Mouse (Mus musculus): ENCODE data around the gene Atp2a3.

The Atp2a3 gene

DNA sequence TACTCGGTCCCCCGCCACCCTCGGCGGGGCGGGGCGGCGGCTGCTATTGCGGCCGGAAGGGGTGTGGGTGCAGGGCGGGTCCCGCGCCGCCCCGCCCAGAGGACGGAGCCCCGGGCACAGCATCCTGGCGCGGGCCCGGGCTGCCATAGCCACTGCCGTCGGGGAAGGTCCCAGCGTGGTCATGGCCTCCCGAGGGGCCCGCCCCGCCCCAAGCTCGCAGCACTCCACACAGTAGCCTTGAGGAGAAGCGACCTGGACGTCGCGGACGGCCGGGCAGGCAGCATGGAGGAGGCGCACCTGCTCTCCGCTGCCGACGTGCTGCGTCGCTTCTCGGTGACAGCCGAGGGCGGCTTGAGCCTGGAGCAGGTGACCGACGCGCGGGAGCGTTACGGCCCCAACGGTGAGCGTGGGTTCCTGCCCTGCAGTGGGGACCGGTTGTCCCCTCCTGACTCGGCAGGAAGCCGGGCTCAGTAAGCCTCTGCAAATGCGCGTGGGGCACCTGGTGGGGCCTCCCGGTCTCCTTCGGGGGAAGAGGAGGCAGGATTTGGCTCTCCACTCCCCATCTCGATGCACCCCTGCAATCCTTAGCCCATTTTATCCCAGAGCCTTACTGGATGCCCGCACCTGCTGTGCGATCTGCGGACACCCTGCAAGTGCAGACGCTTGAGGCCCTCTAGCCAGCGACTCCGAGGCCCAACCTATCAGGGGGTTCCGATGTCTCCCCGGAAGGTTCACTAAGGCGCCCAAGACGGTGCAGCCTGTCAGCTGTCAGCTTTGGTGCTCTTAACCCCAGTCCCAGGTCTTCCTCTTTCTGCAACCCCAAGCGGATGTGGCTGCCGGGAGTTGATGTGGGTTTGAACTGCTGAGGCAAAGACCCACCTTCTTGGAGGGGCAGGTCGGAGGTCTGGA, at the start of gene Atp2a3:
Gene Atp2a3, plus strand, starts transcription at position 98 of the 909 bp plus-strand sequence.
- DNase-seq (ENCODE audit: low read depth, low spot score) = no peak

DNA sequence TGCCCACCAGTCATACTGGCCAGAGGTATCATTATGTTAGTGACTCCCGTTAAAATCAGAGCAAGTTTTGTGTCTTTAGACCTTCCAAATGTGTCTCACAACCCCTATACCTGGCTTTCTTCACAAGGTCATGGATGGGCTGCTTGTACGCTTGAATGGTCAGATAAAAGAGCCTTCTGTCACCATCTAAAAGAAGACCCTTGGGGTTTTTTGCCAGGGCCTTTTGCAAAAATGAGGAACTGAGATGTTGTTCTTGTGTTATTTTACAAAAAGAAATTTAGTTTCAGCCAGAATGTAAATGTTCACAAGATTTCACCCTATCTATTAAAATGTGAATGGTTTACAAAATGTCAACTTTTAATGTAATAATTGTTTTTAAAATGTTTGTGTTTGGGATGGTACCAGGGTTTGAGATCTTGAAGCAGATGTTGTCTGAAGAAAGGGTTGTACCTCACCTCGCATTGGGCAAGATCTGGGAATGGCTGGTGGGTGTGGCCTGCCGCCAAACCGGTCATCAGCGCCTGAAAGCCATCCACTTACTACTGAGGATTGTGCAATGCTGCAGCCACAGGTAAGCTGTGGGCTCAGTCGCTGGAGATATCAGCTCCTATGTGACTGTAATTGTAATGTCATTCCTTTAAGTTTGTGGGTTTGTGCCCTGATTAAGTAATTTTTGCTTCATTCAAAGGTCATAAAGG, 43.5 kb upstream of the Atp2a3 start:
- no peak for DNase-seq (ENCODE audit: low read depth, low spot score)

DNA sequence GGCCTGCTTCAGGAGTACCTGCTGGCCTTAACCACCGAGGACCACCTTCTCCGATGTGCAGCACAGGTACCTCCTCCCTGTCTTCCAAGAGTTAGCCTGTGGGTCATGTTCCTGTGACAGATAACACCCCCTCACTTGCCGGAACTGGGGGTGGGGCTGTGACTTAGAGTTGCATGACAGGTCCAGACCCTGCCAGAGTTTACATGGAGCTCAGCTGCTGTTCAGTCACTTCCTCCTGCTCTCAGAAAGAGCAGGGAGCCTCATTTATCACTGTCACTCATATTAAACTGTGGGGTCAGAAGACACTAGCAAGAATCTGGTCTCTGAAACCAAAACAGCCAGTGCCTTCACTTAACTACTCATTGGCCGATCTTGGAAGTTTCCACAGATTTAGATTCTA, 37.9 kb upstream of the Atp2a3 start:
- DNase-seq (ENCODE audit: low read depth, low spot score) = no peak

DNA sequence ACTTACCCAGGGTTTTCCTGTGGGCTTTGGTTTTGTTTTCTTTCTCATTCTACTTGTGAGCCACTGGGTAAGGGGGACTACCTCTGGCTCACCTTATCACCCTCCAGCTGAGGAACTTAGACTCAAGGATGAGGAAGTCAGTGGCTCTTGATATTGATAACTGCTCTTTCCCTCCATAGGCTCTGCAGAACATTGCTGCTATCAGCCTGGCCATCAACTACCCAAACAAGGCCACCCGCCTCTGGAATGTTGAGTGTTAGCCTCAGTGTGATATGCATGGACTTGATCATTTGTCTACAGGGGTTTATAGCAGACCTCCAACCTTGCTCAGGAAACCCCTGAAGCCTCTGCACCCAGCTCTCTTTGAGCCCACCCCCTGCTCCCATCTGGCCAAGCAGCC, 36.5 kb upstream of the Atp2a3 start:
- DNase-seq (ENCODE audit: low read depth, low spot score) = no peak

DNA sequence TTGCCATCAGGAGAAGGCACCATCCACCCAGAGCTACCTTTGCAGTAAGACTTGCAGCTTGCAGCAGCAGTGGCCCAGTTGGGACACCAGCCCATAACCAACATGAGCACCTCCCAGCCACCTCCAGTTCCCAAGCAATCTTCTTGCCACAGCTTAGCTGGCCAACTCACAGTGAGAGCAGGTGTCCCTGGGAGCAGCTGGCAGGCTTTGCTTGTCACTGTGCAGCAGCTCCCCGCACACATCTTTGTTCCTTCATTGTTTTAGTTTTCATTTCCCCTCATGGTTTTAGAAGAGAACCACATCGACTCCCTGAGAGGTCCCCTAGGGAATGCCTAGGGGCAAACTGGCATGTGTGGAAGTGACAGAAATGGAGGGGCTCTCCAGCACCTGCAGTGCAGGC, 35.9 kb upstream of the Atp2a3 start:
- no peak for DNase-seq (ENCODE audit: low read depth, low spot score)

DNA sequence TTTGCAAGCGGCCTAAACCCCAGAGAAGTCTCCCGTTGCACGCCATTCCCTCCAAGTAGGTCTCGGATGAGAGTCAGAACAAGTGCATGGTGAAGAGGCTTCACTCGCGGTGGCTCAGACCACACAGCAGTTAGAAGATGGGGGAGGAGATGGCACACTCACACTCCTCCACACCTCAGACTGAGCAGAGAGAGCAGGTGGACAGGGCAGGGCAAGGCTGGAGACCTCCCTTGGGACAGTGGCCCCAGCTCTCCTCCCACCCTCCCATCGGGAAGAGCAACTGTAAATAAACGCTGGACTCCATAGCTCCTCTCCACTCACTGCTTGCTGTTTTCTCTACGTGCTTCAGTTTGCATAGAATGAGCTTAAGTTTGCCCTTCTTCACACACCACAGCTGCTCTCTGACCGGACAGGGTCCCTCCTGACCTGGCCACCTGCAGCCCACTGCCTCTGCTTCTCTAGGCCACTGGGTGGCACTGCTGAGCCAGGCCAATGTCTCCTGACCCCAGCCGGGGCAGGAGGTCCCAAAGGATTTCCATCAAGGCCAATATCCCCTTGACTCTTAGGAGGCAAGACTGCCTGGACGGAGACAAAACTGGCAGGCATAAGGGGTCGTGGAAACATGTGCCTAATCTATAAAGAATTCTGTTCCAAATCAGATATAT, 34.6 kb upstream of the Atp2a3 start:
- no peak for DNase-seq (ENCODE audit: low read depth, low spot score)

DNA sequence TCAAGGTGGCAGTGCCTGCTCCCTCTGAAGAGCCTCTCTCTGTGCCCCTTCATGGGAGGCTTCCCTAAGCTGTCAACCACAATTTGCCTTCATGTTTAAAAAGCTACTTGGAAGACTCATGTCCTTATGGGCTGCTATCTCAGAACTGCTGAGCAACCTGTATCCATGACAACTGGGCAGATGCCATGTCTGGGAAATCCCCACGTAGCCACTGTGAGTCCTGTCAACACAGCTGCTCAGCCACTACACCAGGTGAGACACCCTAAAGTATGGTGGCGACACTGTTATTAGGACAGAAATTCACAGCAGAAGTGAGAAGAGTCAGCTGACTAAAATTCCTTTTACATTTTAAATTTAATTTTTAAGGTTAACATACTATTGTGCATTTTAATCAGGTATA, 32.5 kb upstream of the Atp2a3 start:
- no peak for DNase-seq (ENCODE audit: low read depth, low spot score)

DNA sequence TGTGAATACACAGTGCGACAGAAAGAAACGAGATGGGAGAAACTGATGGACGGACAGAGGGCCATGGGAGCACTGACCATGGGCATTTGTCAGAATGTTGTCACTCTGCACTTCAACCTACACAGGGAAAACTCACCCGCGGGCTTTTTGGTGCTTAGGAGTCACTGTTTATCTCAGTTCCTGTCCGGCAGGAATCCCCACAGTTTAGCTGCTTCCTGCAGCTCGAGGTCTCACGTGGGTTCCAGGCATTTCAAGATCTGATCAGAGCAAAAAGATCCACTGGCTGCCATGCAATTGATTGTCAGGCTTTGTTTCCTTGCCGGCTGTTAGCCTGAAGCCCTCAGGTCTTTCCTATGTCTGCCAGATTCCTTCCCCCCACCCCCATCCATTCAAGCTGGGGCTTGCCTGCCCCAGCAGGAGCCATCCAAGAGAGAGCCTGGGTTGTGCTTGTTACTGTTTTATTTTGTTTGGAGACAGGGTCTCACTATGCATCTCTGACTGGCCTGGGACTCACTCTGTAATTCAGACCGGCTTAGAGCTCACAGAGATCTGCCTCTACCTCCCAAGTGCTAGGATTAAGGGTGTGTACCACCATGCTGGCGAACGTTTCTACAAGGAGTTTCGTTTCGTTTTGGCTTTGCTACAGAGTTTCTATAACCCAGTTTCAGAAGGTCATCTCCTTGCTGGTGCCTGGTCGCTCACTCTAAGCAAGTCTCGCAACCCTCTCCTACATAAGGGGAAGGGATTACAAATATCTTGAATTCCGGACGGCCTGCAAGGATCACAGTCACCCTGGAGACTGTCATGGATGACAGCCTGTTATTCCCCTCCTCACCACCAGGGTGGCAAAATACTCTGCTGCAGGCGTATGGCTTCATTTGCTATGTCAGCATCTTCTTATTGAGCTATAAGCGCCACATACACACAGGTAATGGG, 20.5 kb upstream of the Atp2a3 start:
- peak; percentile 63 for DNase-seq (ENCODE audit: low read depth, low spot score)

DNA sequence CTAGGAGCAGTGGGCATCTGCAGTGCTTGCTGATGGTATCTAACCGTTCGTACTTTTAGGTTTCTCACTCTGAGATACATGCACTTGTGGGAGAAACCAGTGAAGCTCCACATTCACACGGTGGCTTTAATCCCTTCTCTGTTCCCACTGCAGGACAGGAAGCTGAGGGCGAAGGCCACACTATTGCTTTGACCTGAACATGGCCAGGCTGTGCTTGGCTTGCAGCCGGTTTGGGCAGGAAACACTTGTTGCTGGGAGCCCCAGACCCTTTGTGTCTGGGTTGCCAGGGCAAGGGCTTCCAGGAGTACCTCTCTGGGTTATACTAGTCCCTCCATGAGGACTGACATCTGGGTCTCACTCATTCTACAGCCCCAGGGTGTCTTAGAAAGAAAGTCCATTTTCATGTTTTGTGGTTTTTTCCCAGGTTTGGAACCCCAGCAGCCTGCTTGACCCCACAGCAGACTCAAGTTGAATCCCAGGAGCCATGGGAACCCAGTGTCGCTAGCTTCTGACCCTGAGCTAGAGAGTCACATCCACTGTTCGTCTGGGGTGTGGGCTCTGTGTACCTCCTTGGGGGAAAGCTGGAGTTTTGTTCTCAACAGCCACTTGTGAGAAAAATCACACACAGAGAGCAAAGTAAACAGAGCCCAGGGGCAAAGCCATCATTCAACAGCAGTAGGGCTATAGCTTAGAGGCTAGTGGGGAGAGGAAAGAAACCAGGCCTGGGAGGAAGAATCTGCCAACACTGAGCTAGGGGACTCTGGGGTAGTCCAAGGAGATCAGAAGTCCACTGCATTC, 15.8 kb upstream of the Atp2a3 start:
- no peak for DNase-seq (ENCODE audit: low read depth, low spot score)

DNA sequence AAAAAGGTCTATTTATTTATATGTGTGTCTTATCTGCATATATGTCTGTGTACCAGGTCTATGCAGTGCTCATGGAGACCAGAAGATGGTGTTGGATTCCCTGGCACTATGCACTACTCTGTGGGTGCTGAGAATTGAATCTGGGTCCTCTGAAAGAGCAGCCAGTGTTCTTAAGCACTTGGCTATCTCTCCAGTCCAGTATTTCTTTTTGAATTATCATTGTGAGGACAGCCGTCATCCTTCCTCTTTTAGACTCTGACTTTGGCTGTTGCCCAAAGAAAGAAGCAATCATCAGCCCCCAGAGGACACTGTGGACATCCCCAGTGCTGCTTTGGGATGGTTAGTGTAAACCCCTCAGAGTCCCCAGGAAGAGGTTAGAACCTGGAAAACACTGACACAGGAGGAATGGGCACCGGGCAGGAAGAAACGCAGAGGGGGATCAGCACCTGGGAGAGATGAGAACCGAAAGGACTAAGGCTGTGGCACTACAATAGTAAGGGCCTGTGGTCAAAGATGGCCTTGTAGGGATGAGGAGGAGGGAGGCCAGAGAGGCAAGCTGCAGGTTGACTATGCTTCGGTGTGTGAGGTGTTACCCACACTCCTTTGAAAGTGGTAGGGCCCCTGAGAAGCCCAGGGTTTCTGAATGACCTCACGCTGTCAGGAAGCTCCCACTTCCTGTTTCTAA, 15.0 kb upstream of the Atp2a3 start:
- DNase-seq (ENCODE audit: low read depth, low spot score) = no peak

DNA sequence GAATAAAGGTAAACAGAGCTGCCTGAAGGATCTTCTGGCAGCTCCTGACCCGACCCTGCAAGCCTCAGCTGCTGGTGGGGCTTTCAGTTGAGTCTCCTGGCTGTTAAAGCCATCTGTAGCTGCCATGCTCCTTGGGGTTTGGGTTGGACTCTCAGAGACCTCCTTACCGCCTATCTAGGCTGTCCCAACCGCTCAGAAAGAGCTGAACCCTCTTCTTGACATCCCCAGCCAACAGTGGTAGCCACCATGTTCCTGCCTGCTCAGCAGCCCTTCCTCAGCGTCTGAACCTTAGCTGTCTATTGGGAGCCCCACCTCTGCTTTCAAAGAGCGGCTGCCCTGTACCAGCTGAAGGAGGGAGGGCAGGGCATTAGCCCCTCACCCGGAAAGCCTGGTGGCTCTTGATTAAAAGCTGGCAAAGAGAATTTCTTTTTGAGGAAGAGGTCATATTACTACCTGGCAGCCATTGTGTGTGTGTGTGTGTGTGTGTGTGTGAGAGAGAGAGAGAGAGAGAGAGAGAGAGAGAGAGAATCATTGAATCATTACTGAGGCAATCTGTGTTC, 14.3 kb upstream of the Atp2a3 start:
- no peak for DNase-seq (ENCODE audit: low read depth, low spot score)

DNA sequence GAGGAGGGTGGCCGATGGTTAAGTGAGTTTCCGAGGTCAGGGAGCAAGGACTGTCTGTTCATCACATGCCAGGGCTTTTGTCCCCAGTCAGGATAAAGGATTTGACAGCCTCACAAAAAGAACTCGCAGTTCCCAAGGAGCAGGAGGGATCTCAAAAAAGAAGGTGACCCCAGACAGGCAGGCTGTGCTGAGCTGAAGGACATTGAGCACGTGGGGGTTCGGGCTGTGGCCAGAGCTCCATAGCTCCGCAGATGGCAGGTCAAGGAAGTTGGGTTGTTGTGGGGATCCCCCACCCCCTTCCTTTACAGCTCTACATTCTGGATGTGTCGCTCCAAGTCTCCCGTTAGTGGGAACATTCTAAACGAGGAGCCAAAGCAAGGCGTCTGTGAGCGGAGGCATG, 13.1 kb upstream of the Atp2a3 start:
- no peak for DNase-seq (ENCODE audit: low read depth, low spot score)

DNA sequence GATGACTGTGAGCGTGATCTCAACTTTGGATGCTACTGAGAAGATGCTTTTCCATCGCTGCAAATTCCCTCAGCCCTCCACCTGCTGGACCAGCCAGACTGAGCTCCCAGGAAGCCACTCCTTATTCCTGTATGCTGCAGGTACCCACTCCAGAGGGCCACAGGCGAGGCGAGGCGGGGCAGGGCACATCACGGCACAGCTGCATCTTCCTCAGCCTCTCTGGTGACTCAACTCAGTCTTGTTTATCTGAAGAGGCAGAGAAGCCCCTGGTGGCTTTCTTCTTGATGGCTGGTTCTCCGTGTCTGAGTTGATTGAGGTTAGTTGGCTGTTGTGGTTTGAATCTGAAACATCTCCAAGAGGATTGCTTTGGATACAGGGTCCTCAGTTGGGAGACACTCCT, 12.7 kb upstream of the Atp2a3 start:
- no peak for DNase-seq (ENCODE audit: low read depth, low spot score)

DNA sequence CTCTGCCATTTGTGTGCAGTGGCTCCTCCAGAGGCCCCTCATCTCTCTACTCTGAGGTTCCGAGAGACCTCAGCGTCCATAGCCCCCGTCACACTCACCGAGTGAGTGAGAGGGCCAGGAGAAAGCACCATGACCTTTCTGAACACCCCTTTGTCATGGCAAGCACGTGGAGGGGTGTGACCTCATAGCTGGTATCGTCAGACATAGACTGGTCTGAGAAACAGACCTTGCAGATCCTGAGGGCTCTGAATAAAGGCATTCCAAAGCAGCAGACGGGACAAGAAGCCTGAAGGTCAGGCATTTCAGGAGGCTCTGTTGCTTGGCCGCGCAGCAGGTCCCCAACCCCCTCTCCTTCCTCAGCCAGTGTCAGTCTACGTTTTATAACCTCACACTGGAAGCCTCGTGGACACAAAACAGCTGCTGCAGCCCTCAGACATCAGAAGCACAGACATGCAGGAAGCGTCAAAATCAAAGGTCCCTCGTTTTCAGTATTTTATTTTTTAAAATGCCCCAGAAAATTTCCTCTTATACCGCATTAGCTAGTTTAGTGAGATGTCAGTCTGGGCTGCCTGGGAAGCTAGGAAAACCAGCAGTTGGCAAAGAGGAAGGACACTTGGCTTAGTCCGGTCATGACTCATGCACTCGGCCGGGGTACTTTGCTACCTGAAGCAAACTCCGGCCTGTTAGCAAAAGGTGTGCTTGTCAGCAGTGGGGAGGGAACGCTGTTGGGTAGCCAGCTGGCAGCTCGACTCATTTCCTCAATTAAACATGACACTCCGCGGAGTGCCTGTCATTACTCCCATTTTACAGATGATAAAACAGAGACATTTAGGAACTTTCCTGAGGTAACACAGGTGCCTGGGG, 9.6 kb upstream of the Atp2a3 start:
- no peak for DNase-seq (ENCODE audit: low read depth, low spot score)

DNA sequence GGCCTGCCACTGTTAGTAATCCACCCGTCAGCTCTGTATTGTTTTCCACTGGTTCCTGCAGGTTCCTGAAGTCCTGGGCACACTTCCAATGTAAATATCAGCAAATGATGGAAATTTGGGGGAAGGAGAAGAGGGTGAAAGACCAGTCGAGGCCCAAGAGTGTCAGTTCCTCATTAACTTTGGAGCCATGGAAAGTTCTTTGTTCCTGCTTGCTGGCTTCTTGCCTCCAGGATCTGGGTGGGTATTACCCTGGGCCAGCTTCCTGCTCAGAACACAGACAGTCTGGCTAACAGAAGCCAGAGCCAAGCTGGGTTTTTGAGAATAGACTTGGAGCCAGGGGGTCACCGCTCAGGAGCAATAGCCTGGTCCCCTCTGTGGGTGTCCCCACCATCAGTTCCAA, 8.7 kb upstream of the Atp2a3 start:
- no peak for DNase-seq (ENCODE audit: low read depth, low spot score)

DNA sequence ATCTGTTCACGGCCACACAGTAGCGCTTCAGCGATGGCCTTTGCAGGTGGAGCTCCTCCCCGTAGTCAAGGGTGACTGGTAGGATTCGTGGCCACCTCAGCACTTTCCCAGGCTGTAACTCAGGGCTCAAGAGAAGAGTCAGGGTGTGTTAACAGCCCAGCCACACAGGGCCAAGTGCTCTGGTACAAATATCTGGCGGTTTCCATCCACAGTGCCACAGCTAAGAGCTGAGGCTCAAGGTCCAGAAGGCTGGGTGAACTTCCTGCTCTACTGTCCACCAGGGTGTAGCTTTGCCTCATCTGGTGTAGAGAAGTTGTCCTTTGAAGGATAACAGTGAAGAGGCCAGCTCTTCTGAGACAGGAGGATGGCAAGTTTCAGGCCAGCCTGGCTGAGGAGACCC, 8.3 kb upstream of the Atp2a3 start:
- no peak for DNase-seq (ENCODE audit: low read depth, low spot score)

DNA sequence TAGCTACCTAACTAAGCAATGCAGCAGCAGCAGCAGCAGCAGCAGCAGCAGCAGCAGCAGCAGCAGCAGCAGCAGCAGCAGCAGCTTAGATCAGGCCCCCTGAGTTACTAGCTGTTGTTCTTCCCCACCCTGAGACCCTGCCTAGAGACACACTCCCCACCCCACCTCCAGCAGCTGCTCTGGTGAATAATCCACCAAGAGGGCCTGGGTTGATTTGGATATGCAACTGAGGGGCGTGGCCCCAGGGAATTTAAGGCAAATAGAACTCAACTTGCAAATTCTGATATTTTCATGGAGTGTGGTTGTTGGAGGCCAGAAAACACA, 7.9 kb upstream of the Atp2a3 start:
- no peak for DNase-seq (ENCODE audit: low read depth, low spot score)

DNA sequence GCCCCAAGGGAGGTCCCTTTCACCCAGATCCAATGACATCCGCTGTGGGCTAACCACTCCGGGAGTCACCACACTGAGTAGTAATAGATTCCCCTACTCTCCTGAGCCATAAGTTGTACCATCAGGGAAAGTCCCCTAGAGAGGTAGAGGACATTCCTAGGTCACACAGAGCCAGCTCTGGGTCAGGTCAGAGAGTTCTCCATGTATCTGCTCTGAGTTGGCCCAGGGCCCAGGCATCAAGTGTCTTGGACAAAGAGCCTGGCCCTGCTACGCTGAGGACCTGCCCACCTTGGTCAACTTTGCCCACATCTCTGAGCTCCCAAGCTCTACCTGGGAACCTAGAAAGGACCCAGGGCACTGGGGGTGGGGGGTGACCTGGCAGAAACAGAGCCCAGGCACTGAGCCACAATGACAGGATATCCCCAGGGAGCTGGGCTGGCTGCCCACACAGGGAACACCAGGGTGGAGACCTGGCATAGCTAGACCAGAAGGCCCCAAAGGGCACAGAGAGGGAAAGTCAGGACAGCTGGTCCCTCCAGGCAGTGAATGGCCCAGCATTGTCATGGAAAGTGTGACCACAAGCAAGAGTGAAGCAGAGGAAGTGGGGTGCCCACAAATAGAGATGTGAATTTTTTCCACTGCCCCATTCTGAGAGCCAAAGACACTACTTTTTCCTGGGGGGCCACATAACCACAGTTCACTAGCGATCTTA, 7.4 kb upstream of the Atp2a3 start:
- DNase-seq (ENCODE audit: low read depth, low spot score) = no peak
